Mouse (Mus musculus) CH12.LX (cell line): ENCODE data around the gene Rtn1. TPM values are rescaled to one million over a fixed set of nuclear protein-coding genes. Genes with fewer than 3 reads are reported as not detected.

Experiments
- DNase-seq: peaks from one replicate; pipeline ENCODE4 v3.0.0-alpha.2; 2013; ENCODE audit errors: extremely low read depth
- H3K27ac ChIP-seq: 2 replicates; pipeline ENCODE4 v1.5.1; 2012; ENCODE audit warnings: low read depth, mild to moderate bottlenecking, control low read depth, moderate library complexity; ENCODE audit not compliant: insufficient read depth
- H3K27me3 ChIP-seq: replicated peaks from 2 replicates; pipeline ENCODE3; 2012; ENCODE audit warnings: inconsistent platforms
- H3K36me3 ChIP-seq, 2 experiments: replicated peaks in 1 of 2; 2 replicates each; pipeline versions ENCODE3 to v1.6.1; 2012; ENCODE audit warnings: inconsistent platforms in 1 of 2, low read length in 1 of 2, mild to moderate bottlenecking in 1 of 2, mixed read lengths in 1 of 2, moderate library complexity in 1 of 2; ENCODE audit not compliant: control insufficient read depth in 1 of 2, insufficient read depth in 1 of 2
- H3K4me1 ChIP-seq, 2 experiments: 2 replicates each; pipeline ENCODE4 v1.6.1; 2012; ENCODE audit warnings: inconsistent platforms in 1 of 2, moderate library complexity in 1 of 2; ENCODE audit not compliant: insufficient read depth in 2 of 2, control insufficient read depth in 1 of 2
- H3K4me2 ChIP-seq: 2 replicates; pipeline ENCODE4 v1.6.1; 2012; ENCODE audit warnings: low read depth, mild to moderate bottlenecking, control low read depth; ENCODE audit not compliant: poor library complexity, insufficient read depth, severe bottlenecking
- H3K4me3 ChIP-seq, 3 experiments: fragments of 150-350 bp in 1 of 3; sonication (generic) in 1 of 3; replicated peaks in 1 of 3; 2 replicates each; pipeline versions ENCODE3 to v1.5.1; 2011 to 2012; ENCODE audit warnings: low read depth in 2 of 3, low read length in 2 of 3, mild to moderate bottlenecking in 2 of 3, moderate library complexity in 2 of 3, control low read depth in 1 of 3, improper control_type of control experiment in 1 of 3, inconsistent platforms in 1 of 3, mixed read lengths in 1 of 3; ENCODE audit not compliant: poor library complexity in 1 of 3
- H3K79me2 ChIP-seq: replicated peaks from 2 replicates; pipeline ENCODE4 v1.6.1; 2012; ENCODE audit warnings: mild to moderate bottlenecking, moderate library complexity; ENCODE audit not compliant: control insufficient read depth, poor library complexity, insufficient read depth, severe bottlenecking; ENCODE audit errors: extremely low read depth
- H3K9ac ChIP-seq: 2 replicates; pipeline ENCODE4 v1.6.1; 2012; ENCODE audit warnings: low read depth, mild to moderate bottlenecking, control low read depth, moderate library complexity; ENCODE audit not compliant: insufficient read depth
- H3K9me3 ChIP-seq: replicated peaks from 2 replicates; pipeline ENCODE3; 2012; ENCODE audit warnings: low read length, inconsistent platforms, mixed read lengths
- CTCF ChIP-seq, 2 experiments: IDR thresholded peaks in 1 of 2; conservative IDR thresholded peaks in 1 of 2; 2 replicates each; pipeline ENCODE4 v1.5.1; 2011 to 2012; ENCODE audit warnings: low read depth in 2 of 2, low read length in 2 of 2, improper control_type of control experiment in 1 of 2, inconsistent platforms in 1 of 2, mild to moderate bottlenecking in 1 of 2, moderate library complexity in 1 of 2
- ETS1 ChIP-seq: conservative IDR thresholded peaks from 2 replicates; pipeline ENCODE4 v1.6.1; 2012; ENCODE audit warnings: low read depth, mild to moderate bottlenecking, inconsistent platforms, low read length, improper control_type of control experiment, moderate library complexity
- IRF4 ChIP-seq: IDR thresholded peaks from 2 replicates; pipeline ENCODE4 v1.6.1; 2014; ENCODE audit warnings: low read depth, mild to moderate bottlenecking, inconsistent platforms, low read length, improper control_type of control experiment
- JUN ChIP-seq: IDR thresholded peaks from 2 replicates; pipeline ENCODE4 v1.6.1; 2011; ENCODE audit warnings: low read depth, mild to moderate bottlenecking, low read length, improper control_type of control experiment, moderate library complexity; ENCODE audit not compliant: insufficient read depth
- JUND ChIP-seq: conservative IDR thresholded peaks from 2 replicates; pipeline ENCODE4 v1.6.1; 2011; ENCODE audit warnings: low read depth, low read length, improper control_type of control experiment
- KAT2A ChIP-seq: IDR thresholded peaks from 2 replicates; pipeline ENCODE4 v1.6.1; 2012; ENCODE audit warnings: low read length, improper control_type of control experiment, inconsistent platforms; ENCODE audit not compliant: insufficient replicate concordance
- MAFK ChIP-seq: IDR thresholded peaks from 2 replicates; pipeline ENCODE4 v1.6.1; 2011; ENCODE audit warnings: low read length, improper control_type of control experiment; ENCODE audit not compliant: insufficient replicate concordance
- MAX ChIP-seq: IDR thresholded peaks from 2 replicates; pipeline ENCODE4 v1.6.1; 2011; ENCODE audit warnings: low read length, improper control_type of control experiment
- MEF2A ChIP-seq: IDR thresholded peaks from 2 replicates; pipeline ENCODE4 v1.6.1; 2014; ENCODE audit warnings: low read depth, mild to moderate bottlenecking, inconsistent platforms, low read length, improper control_type of control experiment, borderline replicate concordance
- MXI1 ChIP-seq: IDR thresholded peaks from 2 replicates; pipeline ENCODE4 v1.6.1; 2011; ENCODE audit warnings: mild to moderate bottlenecking, low read depth, low read length, improper control_type of control experiment
- MYC ChIP-seq: IDR thresholded peaks from 2 replicates; pipeline ENCODE4 v1.6.1; 2011; ENCODE audit warnings: low read depth, mild to moderate bottlenecking, improper control_type of control experiment, low read length
- NELFE ChIP-seq: IDR thresholded peaks from 2 replicates; pipeline ENCODE4 v1.6.1; 2011; ENCODE audit warnings: low read depth, low read length, improper control_type of control experiment
- NRF1 ChIP-seq: IDR thresholded peaks from 2 replicates; pipeline ENCODE4 v1.6.1; 2014; ENCODE audit warnings: low read depth, mild to moderate bottlenecking, inconsistent platforms, low read length, improper control_type of control experiment, moderate library complexity
- PAX5 ChIP-seq: IDR thresholded peaks from 2 replicates; pipeline ENCODE4 v1.6.1; 2012; ENCODE audit warnings: low read length, inconsistent platforms, mixed read lengths
- POLR2A ChIP-seq: IDR thresholded peaks from 2 replicates; pipeline ENCODE4 v1.6.1; 2011; ENCODE audit warnings: low read depth, mild to moderate bottlenecking, improper control_type of control experiment, low read length
- RAD21 ChIP-seq: IDR thresholded peaks from 2 replicates; pipeline ENCODE4 v1.6.1; 2011; ENCODE audit warnings: low read depth, mild to moderate bottlenecking, low read length, improper control_type of control experiment, moderate library complexity
- RCOR1 ChIP-seq: conservative IDR thresholded peaks from 2 replicates; pipeline ENCODE4 v1.6.1; 2012; ENCODE audit warnings: low read depth, mild to moderate bottlenecking, inconsistent platforms, low read length, improper control_type of control experiment
- SIN3A ChIP-seq: IDR thresholded peaks from 2 replicates; pipeline ENCODE4 v1.6.1; 2012; ENCODE audit warnings: low read length, improper control_type of control experiment, inconsistent platforms
- SMC3 ChIP-seq: IDR thresholded peaks from 2 replicates; pipeline ENCODE4 v1.6.1; 2011; ENCODE audit warnings: low read depth, low read length, improper control_type of control experiment
- USF1 ChIP-seq: IDR thresholded peaks from 2 replicates; pipeline ENCODE4 v1.6.1; 2014; ENCODE audit warnings: low read depth, mild to moderate bottlenecking, inconsistent platforms, low read length, improper control_type of control experiment
- ZC3H11A ChIP-seq: IDR thresholded peaks from 2 replicates; pipeline ENCODE4 v1.6.1; 2012; ENCODE audit warnings: low read depth, mild to moderate bottlenecking, inconsistent platforms, low read length, improper control_type of control experiment
- ZMIZ1 ChIP-seq: IDR thresholded peaks from 2 replicates; pipeline ENCODE4 v1.6.1; 2012; ENCODE audit warnings: low read depth, mild to moderate bottlenecking, inconsistent platforms, low read length, improper control_type of control experiment
- dilution Hi-C: fragments of 300-500 bp; cut with MboI; formaldehyde crosslinking; loops from 2 replicates; pipeline ENCODE4 v1.14.3; 2020; ENCODE audit warnings: low sequenced_read_pairs; ENCODE audit not compliant: extremely low pct_unique_long_range_greater_than_20kb, extremely low pct_ligation_motif_present
- in situ Hi-C: fragments of 300-500 bp; cut with MboI; formaldehyde crosslinking; loops from 3 replicates; pipeline ENCODE4 v1.14.3; 2019; ENCODE audit warnings: low sequenced_read_pairs, low pct_ligation_motif_present, low pct_unique_long_range_greater_than_20kb, mixed read lengths
- polyA plus RNA-seq: library from polyadenylated mRNA; unstranded; fragments of >175 nt; gene quantifications from 2 replicates; pipeline ENCODE4 v1.2.1, GENCODE M21; 2012; ENCODE audit warnings: low read depth; ENCODE audit not compliant: insufficient read length
- total RNA-seq, 2 experiments: library from RNA; depleted of rRNA; stranded (reverse); fragments of 300-350 nt in 1 of 2; fragments of >200 nt in 1 of 2; gene quantifications; 2 replicates each; pipeline ENCODE4 v1.2.3; 2012 to 2014

The Rtn1 gene
- total and polyA plus RNA-seq, 3 experiments, result 0.08 to 0.17 TPM; not detected in 1

- Histone ChIP-seq H3K4me2 (no peak overlapping the region), H3K4me1 (peaks cover 15 to 17% of the 10 kb centered on the region in 2 experiments), H3K27me3 (no peaks in the 10 kb centered on the region), H3K9me3 (no peaks in the 10 kb centered on the region), H3K4me3 (no peak overlapping the region), H3K79me2 (no peaks in the 10 kb centered on the region), H3K27ac (no peak overlapping the region), H3K36me3 (no peaks in the 10 kb centered on the region), H3K9ac (no peak overlapping the region)
- in situ Hi-C loops, result loop anchor here (10.0 to 25.0 kb wide), 2 partner anchors 318 to 660 kb away; no protein-coding TSS in a partner anchor
- TF ChIP-seq RCOR1 (no peak), MAFK (no peak), JUND (no peak), ZMIZ1 (no peak), KAT2A (no peak), IRF4 (no peak), JUN (no peak), MXI1 (peak; percentile 78; the same call in 1 of the 2 replicates), SIN3A (peak; percentile 46; the same call in 1 of the 2 replicates), MAX (no peak)
- dilution Hi-C loops, result no loop called here
- no peak for DNase-seq
These were observed 13.8 kb upstream of the Rtn1 start for GRCm38 (mm10) chr12:72422681-72423080.

GRCm38 (mm10) chr12:72417762-72418161 is 8.9 kb upstream of the Rtn1 start:
- no peak overlapping the region for H3K27ac ChIP-seq
- H3K4me3 ChIP-seq, result no peak overlapping the region
- H3K36me3 ChIP-seq, result no peaks in the 10 kb centered on the region
- H3K4me2 ChIP-seq, result no peak overlapping the region
- in situ Hi-C loops (loop anchor here (5.0 to 25.0 kb wide), 2 partner anchors 130 to 655 kb away; no protein-coding TSS in a partner anchor), dilution Hi-C loops (no loop called here)
- no peaks in the 10 kb centered on the region for H3K27me3 ChIP-seq
- no peaks in the 10 kb centered on the region for H3K79me2 ChIP-seq
- peaks cover 0 to 7% of the 10 kb centered on the region in 2 experiments; a peak in 2 of 4 replicates for H3K4me1 ChIP-seq
- TF ChIP-seq RCOR1, result no peak
- TF ChIP-seq NRF1, result no peak
- no peak for TF ChIP-seq ETS1
- TF ChIP-seq PAX5, result no peak
- peak; percentile 85 for TF ChIP-seq RAD21
- TF ChIP-seq ZC3H11A, result peak; percentile 81
- TF ChIP-seq POLR2A, result no peak
- no peak for TF ChIP-seq USF1
- no peak for TF ChIP-seq SIN3A
- TF ChIP-seq MEF2A, result no peak
- TF ChIP-seq CTCF (conservative IDR thresholded peaks at IDR 0.05 in 1 of 2, IDR thresholded peaks at IDR 0.05 in 1 of 2; ENCODE audit: low read depth in 2 of 2, low read length in 2 of 2), result peak; percentile 40 to 83
- no peak for TF ChIP-seq MAFK
- 0 out of 2 replicates have a peak, but pooled peaks have one; percentile 14 for TF ChIP-seq IRF4
- no peak for TF ChIP-seq NELFE
- 0 out of 2 replicates have a peak, but pooled peaks have one; percentile 53 for TF ChIP-seq MYC
- TF ChIP-seq SMC3, result peak; percentile 93
- no peak overlapping the region for H3K9ac ChIP-seq
- H3K9me3 ChIP-seq, result no peaks in the 10 kb centered on the region
- DNase-seq, result peak; percentile 68
